Mouse (Mus musculus): ENCODE measurements around the gene Ssbp4. TPM values are rescaled to one million over a fixed set of nuclear protein-coding genes. Genes with fewer than 3 reads are reported as not detected.

Ssbp4 gene
- polyA plus RNA-seq, 1 experiment from 2014 or later, result 108 TPM

- H3K9ac ChIP-seq (ENCODE audit: low read length), result no peak overlapping the region
- no peaks in the 10 kb centered on the region for H3K9me3 ChIP-seq (ENCODE audit: control insufficient read depth, low read length)
- no peak overlapping the region for H3K27ac ChIP-seq (ENCODE audit: low read length)
- H3K4me2 ChIP-seq (ENCODE audit: low read depth, low read length), result no peak overlapping the region
- ATAC-seq (ENCODE audit: low read depth), result no peak
- no peaks in the 10 kb centered on the region for H3K36me3 ChIP-seq (ENCODE audit: control insufficient read depth, insufficient read depth, low read length)
- no peak overlapping the region for H3K4me3 ChIP-seq (ENCODE audit: low read length)
- H3K4me1 ChIP-seq (replicated peaks; ENCODE audit: control insufficient read depth, insufficient read depth, low read length), result peaks cover 25% of the 10 kb centered on the region
- H3K27me3 ChIP-seq (ENCODE audit: control insufficient read depth, insufficient read depth, low read depth, low read length), result no peaks in the 10 kb centered on the region
- WGBS, result 3% methylated on average over 1 of the region's 1 CpGs
These were observed 5.1 kb upstream of the Ssbp4 start for GRCm38 (mm10) chr8:70613763-70614162.

- Histone ChIP-seq H3K27me3 (ENCODE audit: control insufficient read depth, insufficient read depth, low read depth, low read length) (no peaks in the 10 kb centered on the region), H3K9ac (ENCODE audit: low read length) (peak overlapping the region; percentile 74), H3K4me3 (ENCODE audit: low read length) (peak overlapping the region; percentile 56), H3K27ac (ENCODE audit: low read length) (peak overlapping the region; percentile 80), H3K4me1 (replicated peaks; ENCODE audit: control insufficient read depth, insufficient read depth, low read length) (peaks cover 37% of the 10 kb centered on the region), H3K36me3 (ENCODE audit: control insufficient read depth, insufficient read depth, low read length) (no peaks in the 10 kb centered on the region), H3K9me3 (ENCODE audit: control insufficient read depth, low read length) (no peaks in the 10 kb centered on the region), H3K4me2 (ENCODE audit: low read depth, low read length) (peak overlapping the region; percentile 74)
- ATAC-seq (ENCODE audit: low read depth), result no peak
- 1% methylated on average over 6 of the region's 6 CpGs for WGBS
These were observed 3.2 kb upstream of the Ssbp4 start for GRCm38 (mm10) chr8:70611849-70612248.

- no peaks in the 10 kb centered on the region for H3K27me3 ChIP-seq (ENCODE audit: control insufficient read depth, insufficient read depth, low read depth, low read length)
- peak overlapping the region; percentile 56 for H3K4me3 ChIP-seq (ENCODE audit: low read length)
- H3K4me2 ChIP-seq (ENCODE audit: low read depth, low read length), result peak overlapping the region; percentile 74
- H3K4me1 ChIP-seq (replicated peaks; ENCODE audit: control insufficient read depth, insufficient read depth, low read length), result peaks cover 37% of the 10 kb centered on the region
- peak overlapping the region; percentile 100 for H3K27ac ChIP-seq (ENCODE audit: low read length)
- WGBS, result under 1% methylated on average over 54 of the region's 54 CpGs
- H3K36me3 ChIP-seq (ENCODE audit: control insufficient read depth, insufficient read depth, low read length), result no peaks in the 10 kb centered on the region
- no peaks in the 10 kb centered on the region for H3K9me3 ChIP-seq (ENCODE audit: control insufficient read depth, low read length)
- H3K9ac ChIP-seq (ENCODE audit: low read length), result peak overlapping the region; percentile 83
- ATAC-seq (ENCODE audit: low read depth), result peak; percentile 8; the same call in 1 of the 2 replicates
These were observed 2.4 kb upstream of the Ssbp4 start for GRCm38 (mm10) chr8:70610796-70611771.

GRCm38 (mm10) chr8:70609849-70610795 is 1.4 kb upstream of the Ssbp4 start:
- Histone ChIP-seq H3K9me3 (ENCODE audit: control insufficient read depth, low read length) (no peaks in the 10 kb centered on the region), H3K27ac (ENCODE audit: low read length) (peak overlapping the region; percentile 100), H3K4me2 (ENCODE audit: low read depth, low read length) (peak overlapping the region; percentile 74), H3K4me3 (ENCODE audit: low read length) (peak overlapping the region; percentile 56), H3K27me3 (ENCODE audit: control insufficient read depth, insufficient read depth, low read depth, low read length) (no peaks in the 10 kb centered on the region), H3K4me1 (replicated peaks; ENCODE audit: control insufficient read depth, insufficient read depth, low read length) (peaks cover 37% of the 10 kb centered on the region), H3K36me3 (ENCODE audit: control insufficient read depth, insufficient read depth, low read length) (no peaks in the 10 kb centered on the region), H3K9ac (ENCODE audit: low read length) (peak overlapping the region; percentile 83)
- ATAC-seq (ENCODE audit: low read depth), result peak; percentile 81
- WGBS, result under 1% methylated on average over 40 of the region's 45 CpGs

- Histone ChIP-seq H3K27ac (ENCODE audit: low read length) (peak overlapping the region; percentile 100), H3K4me2 (ENCODE audit: low read depth, low read length) (peak overlapping the region; percentile 74), H3K27me3 (ENCODE audit: control insufficient read depth, insufficient read depth, low read depth, low read length) (no peaks in the 10 kb centered on the region), H3K36me3 (ENCODE audit: control insufficient read depth, insufficient read depth, low read length) (no peaks in the 10 kb centered on the region), H3K9me3 (ENCODE audit: control insufficient read depth, low read length) (no peaks in the 10 kb centered on the region), H3K4me3 (ENCODE audit: low read length) (peak overlapping the region; percentile 56), H3K4me1 (replicated peaks; ENCODE audit: control insufficient read depth, insufficient read depth, low read length) (peaks cover 37% of the 10 kb centered on the region), H3K9ac (ENCODE audit: low read length) (peak overlapping the region; percentile 83)
- WGBS, result under 1% methylated on average over 36 of the region's 39 CpGs
- peak; percentile 85 for ATAC-seq (ENCODE audit: low read depth)
These were observed 736 bp upstream of the Ssbp4 start for GRCm38 (mm10) chr8:70609368-70609848.

- Histone ChIP-seq H3K9me3 (ENCODE audit: control insufficient read depth, low read length) (no peaks in the 10 kb centered on the region), H3K27ac (ENCODE audit: low read length) (peak overlapping the region; percentile 100), H3K4me3 (ENCODE audit: low read length) (peak overlapping the region; percentile 83), H3K36me3 (ENCODE audit: control insufficient read depth, insufficient read depth, low read length) (no peaks in the 10 kb centered on the region), H3K4me2 (ENCODE audit: low read depth, low read length) (peak overlapping the region; percentile 74), H3K9ac (ENCODE audit: low read length) (peak overlapping the region; percentile 90), H3K27me3 (ENCODE audit: control insufficient read depth, insufficient read depth, low read depth, low read length) (no peaks in the 10 kb centered on the region), H3K4me1 (replicated peaks; ENCODE audit: control insufficient read depth, insufficient read depth, low read length) (peaks cover 33% of the 10 kb centered on the region)
- ATAC-seq (ENCODE audit: low read depth), result no peak
- WGBS, result under 1% methylated on average over 84 of the region's 84 CpGs
These were observed 549 bp downstream of the Ssbp4 start for GRCm38 (mm10) chr8:70607898-70608748.

GRCm38 (mm10) chr8:70607603-70607897 is 1.1 kb downstream of the Ssbp4 start:
- Histone ChIP-seq H3K27me3 (ENCODE audit: control insufficient read depth, insufficient read depth, low read depth, low read length) (no peaks in the 10 kb centered on the region), H3K4me1 (replicated peaks; ENCODE audit: control insufficient read depth, insufficient read depth, low read length) (peaks cover 33% of the 10 kb centered on the region), H3K9me3 (ENCODE audit: control insufficient read depth, low read length) (no peaks in the 10 kb centered on the region), H3K9ac (ENCODE audit: low read length) (peak overlapping the region; percentile 90), H3K27ac (ENCODE audit: low read length) (peak overlapping the region; percentile 100), H3K4me3 (ENCODE audit: low read length) (peak overlapping the region; percentile 83), H3K4me2 (ENCODE audit: low read depth, low read length) (peak overlapping the region; percentile 74), H3K36me3 (ENCODE audit: control insufficient read depth, insufficient read depth, low read length) (peaks cover 3% of the 10 kb centered on the region)
- WGBS, result 18% methylated on average over 6 of the region's 6 CpGs
- no peak for ATAC-seq (ENCODE audit: low read depth)

- H3K4me2 ChIP-seq (ENCODE audit: low read depth, low read length), result peak overlapping the region; percentile 74
- peak overlapping the region; percentile 83 for H3K4me3 ChIP-seq (ENCODE audit: low read length)
- peak overlapping the region; percentile 90 for H3K9ac ChIP-seq (ENCODE audit: low read length)
- no peaks in the 10 kb centered on the region for H3K9me3 ChIP-seq (ENCODE audit: control insufficient read depth, low read length)
- no peak overlapping the region for H3K27ac ChIP-seq (ENCODE audit: low read length)
- H3K27me3 ChIP-seq (ENCODE audit: control insufficient read depth, insufficient read depth, low read depth, low read length), result no peaks in the 10 kb centered on the region
- WGBS, result 56% methylated on average over 18 of the region's 18 CpGs
- ATAC-seq (ENCODE audit: low read depth), result no peak
- H3K36me3 ChIP-seq (ENCODE audit: control insufficient read depth, insufficient read depth, low read length), result peaks cover 7% of the 10 kb centered on the region
- peaks cover 33% of the 10 kb centered on the region for H3K4me1 ChIP-seq (replicated peaks; ENCODE audit: control insufficient read depth, insufficient read depth, low read length)
These were observed 1.7 kb downstream of the Ssbp4 start for GRCm38 (mm10) chr8:70606780-70607602.

All from lung, embryonic 16.5 days (tissue).